Mouse (Mus musculus) forelimb bud, embryonic 11.5 days (tissue): ENCODE results near the gene Golph3l.
"Not testable (repeated sequence)": the region's sequence is repeated elsewhere in the genome, so short reads cannot be mapped to it uniquely, and the experiment has no call there.

ENCODE experiments used
- DNase-seq: peaks from one replicate; pipeline ENCODE4 v3.0.0-alpha.2; 2012; ENCODE audit warnings: low read depth, low spot score

The Golph3l gene

DNA sequence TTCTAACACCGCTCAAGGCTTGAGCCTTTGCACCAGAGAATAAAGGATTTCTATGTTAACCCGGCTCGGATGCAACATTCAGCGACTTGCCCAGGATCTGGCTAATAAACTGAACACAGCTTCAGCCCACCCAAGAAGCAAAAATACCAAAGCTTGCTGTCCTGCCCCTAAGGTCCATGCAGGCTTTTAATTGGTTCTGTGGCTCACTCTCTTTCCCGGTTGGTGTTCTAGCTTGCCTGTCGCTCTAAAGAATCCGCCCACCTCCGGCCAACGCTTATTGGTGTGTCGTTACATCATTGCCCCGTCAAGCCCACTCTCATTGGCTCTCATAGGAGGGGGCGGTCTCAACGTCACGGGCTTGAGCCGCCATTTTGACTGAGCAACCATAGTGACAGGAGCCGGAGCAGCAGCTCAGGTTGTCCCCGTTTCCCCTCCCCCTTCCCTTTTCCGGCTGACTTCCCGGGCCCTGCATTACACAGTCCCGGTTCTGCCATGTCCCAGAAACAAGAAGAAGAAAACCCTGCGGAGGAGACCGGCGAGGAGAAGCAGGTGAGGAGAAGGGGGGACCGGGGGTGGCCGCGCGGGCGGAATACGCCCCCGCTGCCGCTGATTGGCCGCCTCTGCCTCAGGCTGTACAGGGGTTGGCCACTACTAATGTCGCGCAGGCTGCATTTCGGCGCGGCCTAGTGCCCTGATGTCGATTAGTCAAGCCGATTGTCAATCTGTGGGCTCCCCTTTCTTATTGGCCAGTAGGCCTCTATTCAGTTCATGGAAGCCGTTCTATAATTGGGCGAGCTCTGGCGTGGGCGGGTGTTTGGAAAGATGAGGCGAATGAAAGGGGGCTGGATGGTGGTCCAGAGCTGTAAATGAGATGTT, 36.1 kb downstream of the Golph3l start, which contains the start of gene Ensa:
Gene Ensa, plus strand, starts transcription at position 366 of the 876 bp plus-strand sequence.
- DNase-seq, result peak; percentile 99

- no peak for DNase-seq
Observed at GRCm38 (mm10) chr3:95627763-95628162, 39.0 kb downstream of the Golph3l start.

DNA sequence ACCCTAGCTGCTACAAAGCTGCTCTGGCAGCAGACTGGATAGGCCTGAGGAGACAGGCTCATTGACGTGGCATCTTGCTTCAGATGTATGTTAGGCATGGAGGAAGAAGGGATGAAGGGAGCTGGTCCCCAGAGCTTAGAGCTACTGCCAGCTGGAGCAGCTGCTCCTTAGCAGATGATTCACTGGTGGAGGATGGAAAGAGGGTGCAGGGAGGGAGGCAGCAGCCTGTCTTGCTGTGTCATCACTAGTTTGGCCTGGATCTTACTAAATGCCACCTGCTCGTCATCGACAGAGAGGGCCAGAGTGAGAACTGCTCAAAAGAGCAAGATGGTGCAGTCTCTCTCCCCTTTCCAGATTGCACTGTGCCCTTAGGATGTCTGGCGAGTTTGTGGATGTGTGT, 41.0 kb downstream of the Golph3l start:
- no peak for DNase-seq

- no peak for DNase-seq
Observed at GRCm38 (mm10) chr3:95630856-95631255, 42.1 kb downstream of the Golph3l start.

GRCm38 (mm10) chr3:95631304-95631703, 42.6 kb downstream of the Golph3l start:
- no peak for DNase-seq

DNA sequence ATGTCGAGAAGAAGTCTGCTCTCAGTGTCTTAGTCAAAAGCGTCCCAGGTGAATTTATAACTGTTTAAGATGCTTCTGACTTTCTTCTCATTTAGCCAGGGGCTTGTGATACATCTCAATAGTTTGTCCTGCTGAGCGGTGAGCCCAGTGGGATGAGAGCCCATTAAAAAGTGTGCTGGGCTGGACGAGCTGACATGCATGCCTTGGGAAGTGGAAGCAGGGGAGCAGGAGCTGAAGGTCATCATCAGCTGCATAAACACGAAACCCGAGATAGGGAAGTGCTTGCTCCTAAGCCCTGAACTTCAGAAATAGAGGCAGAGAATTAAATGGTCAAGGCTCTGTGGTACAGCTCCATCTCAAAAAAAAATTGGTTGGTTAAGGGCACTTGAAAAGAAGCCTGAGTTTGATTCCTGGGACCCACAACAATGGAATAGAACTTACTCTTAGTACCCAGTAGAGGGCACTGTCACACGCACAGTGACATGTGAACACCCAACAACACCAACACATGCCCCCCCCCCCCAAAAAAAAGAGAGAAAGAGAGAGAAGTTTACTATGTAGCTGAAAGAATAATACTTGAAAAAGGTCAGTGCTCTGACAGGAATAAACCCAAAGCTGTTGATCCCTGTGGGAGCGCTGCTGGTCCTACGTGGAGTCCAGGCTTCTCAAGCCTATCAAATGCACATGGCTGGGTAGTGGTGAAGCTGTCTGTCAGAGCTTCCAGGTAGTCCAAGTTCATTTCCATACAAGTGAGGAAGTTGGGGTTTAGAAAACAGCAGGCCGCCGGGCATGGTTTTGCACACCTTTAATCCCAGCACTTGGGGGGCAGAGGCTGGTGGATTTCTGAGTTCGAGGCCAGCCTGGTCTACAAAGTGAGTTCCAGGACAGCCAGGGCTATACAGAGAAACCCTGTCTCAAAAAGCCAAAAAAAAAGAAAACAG, 44.2 kb downstream of the Golph3l start:
- no peak for DNase-seq

- DNase-seq, result no peak
Observed at GRCm38 (mm10) chr3:95635636-95636035, 46.9 kb downstream of the Golph3l start.

DNA sequence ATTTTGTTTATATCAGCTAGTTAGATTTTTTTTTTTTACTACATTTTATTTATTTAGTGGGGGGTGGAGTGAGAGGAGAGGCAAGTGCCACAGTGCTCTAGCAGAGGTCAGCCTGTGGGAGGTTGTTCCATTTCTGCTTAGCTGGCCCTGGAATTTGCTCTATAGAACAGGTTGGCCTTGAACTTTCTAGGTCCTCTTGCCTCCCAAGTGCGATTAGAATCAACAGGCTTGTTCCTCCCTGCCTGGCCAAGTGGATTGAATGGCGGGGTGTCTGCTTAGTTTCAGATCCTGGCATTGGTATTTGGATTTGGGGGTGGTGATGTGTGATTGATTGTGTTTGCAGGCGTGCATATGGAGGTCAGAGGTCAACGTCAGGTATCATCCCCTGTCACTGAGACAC, 47.3 kb downstream of the Golph3l start:
- DNase-seq, result no peak

DNA sequence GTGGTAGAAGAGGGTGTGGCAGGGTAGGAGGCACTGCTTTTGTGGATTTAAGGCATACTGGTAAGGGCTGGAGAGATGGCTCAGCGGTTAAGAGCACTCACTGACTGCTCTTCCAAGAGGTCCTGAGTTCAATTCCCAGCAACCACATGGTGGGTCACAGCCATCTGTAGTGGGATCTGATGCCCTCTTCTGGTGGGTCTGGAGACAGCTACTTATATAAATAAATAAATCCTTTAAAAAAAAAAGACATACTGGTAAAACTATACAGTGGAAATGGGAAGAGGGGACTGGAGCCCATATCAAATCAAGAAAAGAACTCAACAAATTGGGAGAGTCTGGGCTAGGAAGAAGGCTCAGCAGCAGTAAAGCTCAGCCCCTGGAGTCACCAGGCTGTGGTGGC, 51.0 kb downstream of the Golph3l start:
- no peak for DNase-seq

- no peak for DNase-seq
Observed at GRCm38 (mm10) chr3:95643097-95643496, 54.4 kb downstream of the Golph3l start.

GRCm38 (mm10) chr3:95645313-95646235, 56.8 kb downstream of the Golph3l start:
- DNase-seq, result no peak

GRCm38 (mm10) chr3:95648016-95648415, 59.3 kb downstream of the Golph3l start:
- no peak for DNase-seq

DNA sequence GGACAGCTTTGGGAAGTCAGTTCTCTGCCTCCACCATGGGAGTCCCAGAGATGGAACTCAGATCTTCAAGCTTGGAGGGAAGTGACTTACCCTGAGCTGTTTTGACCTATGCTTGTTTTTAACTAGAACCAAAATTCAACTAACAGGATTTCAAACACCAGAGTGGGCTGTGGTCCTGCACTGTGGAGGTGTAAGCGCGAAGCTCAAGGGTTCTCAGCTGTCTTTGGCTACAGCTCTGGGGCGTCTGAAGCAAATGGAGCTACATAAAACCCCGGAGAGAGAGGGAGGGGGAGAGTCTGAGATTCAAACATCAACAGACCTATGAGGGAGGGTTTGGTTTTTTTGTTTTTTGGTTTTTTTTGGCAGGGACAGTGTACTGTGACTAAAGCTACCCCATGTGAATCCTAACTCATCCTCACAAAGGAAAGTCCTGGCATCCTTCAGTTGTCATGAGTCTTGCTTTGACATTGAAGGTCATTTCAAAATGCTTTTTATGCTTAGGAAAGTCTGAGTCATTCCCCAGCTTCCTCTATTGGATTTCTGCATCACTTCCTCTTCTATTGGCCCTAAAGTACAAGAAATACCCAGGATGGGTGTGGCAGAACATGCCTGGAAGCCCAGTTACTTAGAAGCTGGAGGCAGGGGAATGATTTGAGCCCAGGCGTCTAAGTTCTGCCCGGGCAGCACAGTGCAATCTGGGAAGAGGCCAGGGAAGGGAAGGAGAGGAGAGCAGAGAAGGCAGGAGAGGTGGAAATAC, 61.7 kb downstream of the Golph3l start:
- no peak for DNase-seq

DNA sequence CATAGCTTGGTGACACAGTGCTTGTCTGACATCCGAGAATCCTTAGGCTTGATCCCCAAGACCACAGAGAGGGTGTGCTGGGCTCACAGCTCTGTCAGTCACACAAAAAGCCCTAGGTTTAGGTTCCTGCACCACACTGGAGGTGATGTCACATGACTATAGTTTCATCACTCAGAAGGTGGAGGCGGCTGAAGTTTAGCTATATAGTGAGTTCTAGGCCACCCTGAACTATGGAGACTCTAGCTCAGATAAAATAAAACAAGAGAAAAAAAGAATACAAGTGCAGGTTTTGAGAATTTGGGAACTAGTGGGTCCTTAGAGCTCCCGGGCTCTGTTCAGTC, 62.3 kb downstream of the Golph3l start:
- DNase-seq, result no peak

DNA sequence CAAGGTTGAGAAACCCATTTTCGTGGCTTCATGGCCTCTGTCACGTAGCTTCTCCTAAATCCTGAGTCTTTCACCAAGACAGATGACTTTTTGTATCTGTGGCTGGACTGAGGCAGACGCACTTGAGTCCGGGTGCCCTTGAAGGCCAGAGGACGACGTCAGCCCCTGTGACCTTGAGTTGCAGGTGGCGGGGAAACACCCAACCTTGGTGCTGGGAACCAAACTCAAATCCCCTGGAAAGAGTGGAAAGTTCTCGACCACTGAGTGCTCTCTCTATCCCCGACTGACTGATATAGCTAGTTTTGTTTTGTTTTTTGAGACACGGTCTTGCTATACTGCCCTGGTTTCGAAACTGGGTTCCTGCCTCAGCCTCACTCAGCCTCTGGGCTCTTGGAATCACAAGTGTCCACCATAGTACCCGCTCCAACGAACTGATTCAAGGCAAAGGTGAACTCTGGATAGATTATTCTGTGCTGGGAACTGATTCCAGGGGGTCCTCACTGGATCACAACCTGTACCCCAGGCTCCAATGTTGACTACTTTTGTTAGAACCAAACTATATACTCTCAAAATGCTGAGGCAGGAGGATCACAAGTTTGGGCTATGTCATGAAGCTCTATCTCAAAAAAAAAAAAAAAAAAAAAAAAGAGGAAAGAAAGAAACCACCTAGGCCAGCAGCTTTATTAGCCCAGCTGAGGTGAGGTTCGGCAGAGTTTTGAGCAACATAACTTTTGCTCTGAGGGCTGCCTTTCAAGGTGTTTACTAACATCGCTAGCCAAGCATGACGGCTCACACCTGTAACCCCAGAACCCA, 62.9 kb downstream of the Golph3l start:
- DNase-seq, result no peak

DNA sequence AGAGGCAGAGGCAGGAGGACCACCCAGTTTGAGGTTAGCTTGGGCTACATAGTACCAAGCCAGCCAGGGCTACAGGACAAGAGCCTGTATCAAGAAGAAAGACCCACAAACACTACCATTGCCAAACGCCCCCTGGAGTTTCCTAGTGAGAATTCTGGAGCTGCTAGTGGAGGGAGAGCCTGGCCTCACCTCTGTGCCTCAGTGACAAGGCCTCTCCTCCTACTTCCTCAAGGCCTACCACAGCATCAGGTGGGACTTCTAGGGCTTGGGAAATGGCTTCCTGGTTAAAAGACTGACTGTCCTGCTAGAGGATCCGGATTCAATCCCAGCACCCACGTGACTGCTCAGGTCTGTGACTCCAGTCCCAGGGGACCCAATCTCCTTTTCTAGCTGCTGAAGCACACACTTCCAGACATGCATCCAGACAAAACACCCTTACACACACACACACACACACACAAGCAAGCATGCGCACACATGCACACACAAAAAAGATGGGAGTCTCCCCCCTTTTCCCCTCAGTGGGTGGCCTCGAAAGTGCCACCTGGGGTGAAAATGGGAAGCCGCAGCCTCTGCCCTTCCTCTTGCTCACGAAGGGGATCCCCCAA, 63.6 kb downstream of the Golph3l start:
- DNase-seq, result no peak

DNA sequence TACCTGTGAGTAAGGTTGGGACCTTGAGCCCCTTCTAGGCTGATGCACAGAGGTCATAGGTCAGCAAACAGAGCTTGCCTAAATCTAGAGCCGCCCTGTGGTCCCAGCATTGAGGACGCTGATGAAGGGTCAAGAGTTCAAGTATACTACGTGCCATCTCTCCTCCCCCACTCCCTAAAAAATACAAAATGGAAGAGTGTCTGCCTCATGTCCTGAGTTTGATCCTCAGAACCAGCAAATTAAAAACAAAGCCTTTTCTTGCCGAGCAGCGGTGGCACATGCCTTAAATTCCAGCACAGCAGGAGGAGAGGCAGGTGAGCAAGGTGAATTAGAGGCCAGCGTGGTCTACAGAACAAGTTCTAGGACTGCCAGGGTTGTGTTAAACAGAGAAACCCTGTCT, 64.1 kb downstream of the Golph3l start:
- no peak for DNase-seq

- DNase-seq, result no peak
Observed at GRCm38 (mm10) chr3:95653473-95654034, 64.8 kb downstream of the Golph3l start.

DNA sequence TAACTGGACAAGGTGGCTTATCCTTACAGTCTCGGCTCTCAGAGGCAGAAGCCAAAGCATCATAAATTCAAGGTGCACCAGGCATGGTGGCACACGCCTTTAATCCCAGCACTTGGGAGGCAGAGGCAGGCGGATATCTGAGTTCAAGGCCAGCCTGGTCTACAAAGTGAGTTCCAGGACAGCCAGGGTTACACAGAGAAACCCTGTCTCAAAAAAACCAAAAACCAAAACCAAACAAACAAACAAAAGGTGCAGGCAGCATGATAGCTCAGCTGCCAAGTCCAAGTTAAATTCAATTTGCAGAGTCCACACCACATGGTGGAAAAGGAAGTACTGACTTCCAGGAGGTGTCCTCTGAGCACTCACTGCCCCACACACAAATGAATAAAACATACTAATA, 65.6 kb downstream of the Golph3l start:
- not testable (repeated sequence) for DNase-seq
